Mouse (Mus musculus): Measurements from ENCODE around the gene Prok1.

Prok1 gene

DNA sequence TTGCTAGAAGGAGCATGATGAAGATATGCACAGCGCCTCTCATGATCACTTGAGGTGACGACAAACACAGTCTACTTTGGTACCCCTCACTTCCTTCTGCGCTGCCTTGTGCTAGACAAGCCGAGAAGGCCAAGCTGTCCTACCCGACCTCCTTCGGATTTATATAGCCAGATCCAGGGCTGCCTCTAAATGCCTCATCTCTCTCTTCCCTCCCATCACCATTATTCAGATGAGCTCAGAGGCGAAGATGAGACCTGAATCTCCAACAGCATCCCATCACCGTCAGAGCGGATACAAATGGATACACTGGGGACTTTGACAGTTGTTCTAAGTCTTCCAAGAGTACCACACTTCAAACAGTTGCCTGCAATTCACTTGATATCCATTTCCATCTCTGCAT is at the start of gene Prok1:
Gene Prok1, minus strand, starts transcription at position 101 of the 400 bp plus-strand sequence.
- no peak for DNase-seq (ENCODE audit: low spot score)

DNA sequence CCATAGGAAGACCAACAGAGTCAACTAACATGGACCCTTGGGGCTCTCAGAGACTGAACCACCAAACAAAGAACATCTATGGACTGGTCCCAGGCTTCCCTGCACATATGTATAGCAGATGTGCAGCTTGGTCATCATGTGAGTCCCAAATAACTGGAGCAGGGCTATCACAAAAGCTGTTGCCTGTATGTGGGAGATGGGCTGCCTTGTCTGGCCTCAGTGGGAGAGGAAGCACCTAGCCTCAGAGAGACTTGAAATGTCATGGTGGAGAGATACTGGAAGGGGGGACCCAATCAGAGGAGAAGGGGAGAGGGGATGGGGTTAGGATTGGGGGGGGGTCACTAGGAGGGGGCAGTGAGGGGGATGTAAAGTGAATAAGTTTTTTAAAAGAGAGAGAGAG is 47.8 kb upstream of the Prok1 start:
- DNase-seq (ENCODE audit: low spot score): no peak

DNA sequence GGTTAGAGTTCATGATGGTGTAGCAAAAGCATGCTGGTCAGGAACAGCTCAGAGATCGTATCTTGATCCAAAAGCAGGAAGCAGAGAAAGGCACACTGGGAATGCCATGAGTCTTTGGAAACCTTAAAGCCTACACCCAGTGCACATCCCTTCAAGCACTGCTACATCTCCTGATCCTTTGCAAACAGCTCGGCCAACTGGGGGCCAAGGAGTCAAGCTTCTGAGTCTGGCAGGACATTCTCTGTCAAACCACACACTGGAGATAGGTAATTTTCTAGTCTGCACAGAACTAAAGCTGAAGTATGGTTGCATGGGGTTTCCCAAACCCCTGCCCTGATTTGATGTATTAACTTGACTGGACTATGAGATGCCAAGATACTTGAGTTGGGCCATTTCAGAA is 46.6 kb upstream of the Prok1 start:
- DNase-seq (ENCODE audit: low spot score): no peak

DNA sequence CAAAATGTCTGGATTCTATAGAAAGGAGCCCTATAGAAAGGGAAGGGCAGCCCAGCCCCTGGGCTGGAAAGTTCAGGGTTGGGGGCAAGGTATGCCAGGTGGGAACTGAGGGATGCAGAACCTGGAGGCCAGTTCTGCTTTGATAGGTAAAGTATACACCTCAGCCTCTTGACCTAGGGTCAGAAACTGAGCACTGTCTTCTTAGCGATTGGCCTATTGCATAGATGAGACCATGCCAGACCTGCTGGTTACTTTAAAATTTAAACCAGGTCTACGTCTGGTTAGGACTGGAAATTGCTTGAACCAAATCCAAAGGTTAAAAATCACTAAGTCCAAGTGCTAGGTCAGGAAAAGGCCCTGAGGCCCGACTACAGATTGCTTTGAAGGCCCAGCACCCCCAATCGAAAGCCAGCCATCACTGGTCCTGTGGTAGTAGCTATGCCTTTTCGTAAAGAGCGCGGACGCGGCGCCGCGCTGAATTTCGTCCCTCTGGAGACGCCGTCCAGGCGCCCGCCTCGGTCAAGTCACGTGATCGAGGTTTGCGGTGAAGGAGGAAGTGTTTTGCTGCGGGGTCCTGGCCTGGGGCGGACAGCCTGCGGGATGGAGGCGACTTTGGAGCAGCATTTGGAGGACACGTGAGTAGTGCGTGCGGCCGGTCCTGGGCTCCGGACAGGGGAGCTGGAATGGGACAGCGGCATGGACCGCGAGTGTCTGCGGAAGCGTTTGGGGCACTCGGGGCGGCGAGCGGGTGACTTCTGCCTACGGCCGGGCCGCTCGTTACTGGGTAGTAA is 39.2 kb upstream of the Prok1 start, which contains the start of gene Lamtor5:
Gene Lamtor5, plus strand, starts transcription at position 380 of the 791 bp plus-strand sequence.
- DNase-seq (ENCODE audit: low spot score): peak; percentile 74

DNA sequence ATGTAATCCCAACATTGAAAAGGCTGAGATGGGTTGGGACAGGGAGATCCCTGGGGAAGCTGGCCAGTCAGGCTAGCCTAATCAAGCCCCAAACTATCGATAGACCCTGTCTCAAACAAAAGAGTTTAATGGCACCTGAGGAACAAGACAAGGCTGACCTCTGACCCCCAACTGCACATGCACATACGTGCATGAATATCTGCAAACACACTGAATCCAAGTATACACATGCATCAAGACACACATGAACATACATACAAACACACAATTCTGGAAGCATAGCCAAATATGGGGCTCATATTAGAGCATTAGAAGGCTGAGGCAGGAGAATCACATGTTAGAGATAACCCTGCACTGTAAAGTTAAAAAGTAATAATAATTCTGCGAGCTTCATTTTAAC is 37.1 kb upstream of the Prok1 start:
- no peak for DNase-seq (ENCODE audit: low spot score)

DNA sequence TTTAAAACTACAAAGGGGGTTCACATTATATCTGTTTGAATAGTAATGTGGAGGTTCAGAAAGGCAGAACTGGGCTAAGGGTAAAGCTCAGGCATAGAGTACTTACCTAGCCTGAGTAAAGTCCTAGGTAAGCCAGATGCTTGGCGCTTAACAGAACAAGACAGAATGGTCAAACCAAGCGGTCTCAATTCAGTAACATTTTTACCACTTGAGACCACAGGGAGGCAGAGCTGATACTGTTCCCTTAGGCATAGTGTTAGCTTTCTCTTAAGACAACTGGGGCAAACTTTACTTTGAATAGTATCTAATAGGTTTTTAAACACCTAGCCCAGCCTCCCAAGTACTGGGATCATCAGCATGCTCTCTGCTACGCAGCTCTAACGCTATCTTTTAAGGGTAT is 36.5 kb upstream of the Prok1 start:
- no peak for DNase-seq (ENCODE audit: low spot score)

DNA sequence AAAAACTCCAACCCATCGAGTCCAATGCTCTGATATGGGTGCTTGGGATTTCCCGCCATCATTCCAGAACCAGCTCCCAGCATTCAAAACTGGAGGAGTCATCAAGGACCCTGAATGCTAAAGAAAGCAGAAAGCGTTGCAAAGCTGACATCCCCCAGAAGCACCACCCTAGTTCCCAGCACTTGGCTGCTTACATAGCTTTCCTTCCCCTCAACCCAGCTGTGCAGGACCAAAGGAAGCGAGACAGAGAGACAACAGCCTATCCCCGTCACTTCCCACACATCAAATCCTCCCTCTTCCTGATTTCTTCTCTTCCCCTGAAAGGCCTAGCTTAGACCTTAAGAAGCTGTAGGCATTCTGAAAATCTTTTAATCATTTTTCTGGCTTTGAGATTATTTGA is 35.8 kb upstream of the Prok1 start:
- no peak for DNase-seq (ENCODE audit: low spot score)

DNA sequence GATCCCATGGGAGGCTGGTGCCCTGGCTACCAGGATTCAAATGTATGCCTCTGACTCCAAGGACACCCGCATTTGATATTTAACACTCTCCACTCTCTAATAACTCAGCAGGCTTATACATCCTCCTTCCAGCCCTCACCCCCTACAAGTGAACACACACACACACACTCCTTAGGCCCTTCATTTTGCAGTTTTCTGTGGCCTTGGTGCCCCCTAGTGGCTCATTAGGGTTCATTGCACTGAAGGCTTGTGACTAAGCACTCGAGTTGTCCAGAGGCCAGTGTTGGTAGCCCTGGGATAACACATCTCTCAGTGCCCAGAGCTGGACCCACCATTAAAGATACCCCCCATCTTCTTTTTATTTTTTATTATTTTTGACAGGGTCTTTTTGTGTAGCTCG is 34.3 kb upstream of the Prok1 start:
- DNase-seq (ENCODE audit: low spot score): peak; percentile 21

DNA sequence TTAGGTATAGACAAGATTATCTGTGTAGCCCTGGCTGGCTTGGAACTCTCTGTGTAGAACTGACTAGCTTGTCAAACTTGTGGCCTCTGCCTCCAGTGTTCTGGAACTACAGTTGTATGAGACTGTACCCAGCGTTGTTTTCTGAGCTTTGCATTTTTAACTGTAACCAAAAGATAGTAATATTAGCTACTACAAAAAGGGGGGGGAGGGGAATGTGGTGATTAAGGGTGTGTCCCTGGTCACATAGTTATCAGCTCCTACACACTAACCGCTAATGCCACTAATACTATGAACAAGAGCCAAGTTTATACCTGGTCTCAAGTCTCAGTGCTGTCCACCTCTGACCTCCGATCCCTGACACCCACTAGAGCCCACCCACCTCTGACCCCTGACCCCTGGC is 32.9 kb upstream of the Prok1 start:
- DNase-seq (ENCODE audit: low spot score): no peak

DNA sequence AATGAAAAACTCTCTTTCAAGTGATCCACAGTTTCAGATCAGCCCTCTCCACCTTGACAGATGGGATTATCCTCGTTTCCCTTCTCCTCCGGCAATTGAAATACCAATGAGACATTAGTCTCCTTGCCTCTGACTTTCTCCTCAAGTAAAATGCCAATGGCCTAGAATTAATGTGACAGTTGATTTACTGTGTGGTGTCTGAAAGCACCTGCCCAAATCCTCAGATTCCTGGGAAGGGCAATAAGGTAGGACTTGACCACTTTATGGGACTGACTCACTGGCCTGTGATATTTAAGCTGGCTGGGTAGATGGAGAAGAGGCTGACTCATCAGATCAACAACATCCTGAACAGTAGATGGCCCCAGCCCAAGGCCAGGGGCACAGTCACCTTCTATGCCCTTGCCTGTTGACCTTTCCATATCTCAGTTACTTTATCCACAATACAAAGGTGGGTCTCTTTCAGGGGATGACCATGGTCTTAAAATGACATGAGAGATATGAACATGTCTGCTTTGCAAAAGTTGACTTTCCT is 27.4 kb upstream of the Prok1 start:
- no peak for DNase-seq (ENCODE audit: low spot score)

DNA sequence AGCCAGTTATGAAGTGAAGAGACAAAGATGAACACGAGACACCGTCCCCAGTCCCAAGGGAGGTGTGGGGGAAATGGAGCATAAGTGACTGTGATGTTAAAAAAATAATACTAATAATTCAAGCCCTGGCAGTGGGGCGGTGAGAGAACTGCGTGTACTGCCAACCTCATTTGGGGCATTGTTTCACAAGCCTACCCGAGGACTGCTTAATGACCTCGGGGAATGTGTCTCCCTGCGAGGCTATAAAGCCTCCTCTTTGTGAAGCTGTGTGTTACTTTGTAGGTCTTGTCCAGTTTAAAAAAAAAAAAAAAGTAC is 22.3 kb upstream of the Prok1 start:
- DNase-seq (ENCODE audit: low spot score): no peak

DNA sequence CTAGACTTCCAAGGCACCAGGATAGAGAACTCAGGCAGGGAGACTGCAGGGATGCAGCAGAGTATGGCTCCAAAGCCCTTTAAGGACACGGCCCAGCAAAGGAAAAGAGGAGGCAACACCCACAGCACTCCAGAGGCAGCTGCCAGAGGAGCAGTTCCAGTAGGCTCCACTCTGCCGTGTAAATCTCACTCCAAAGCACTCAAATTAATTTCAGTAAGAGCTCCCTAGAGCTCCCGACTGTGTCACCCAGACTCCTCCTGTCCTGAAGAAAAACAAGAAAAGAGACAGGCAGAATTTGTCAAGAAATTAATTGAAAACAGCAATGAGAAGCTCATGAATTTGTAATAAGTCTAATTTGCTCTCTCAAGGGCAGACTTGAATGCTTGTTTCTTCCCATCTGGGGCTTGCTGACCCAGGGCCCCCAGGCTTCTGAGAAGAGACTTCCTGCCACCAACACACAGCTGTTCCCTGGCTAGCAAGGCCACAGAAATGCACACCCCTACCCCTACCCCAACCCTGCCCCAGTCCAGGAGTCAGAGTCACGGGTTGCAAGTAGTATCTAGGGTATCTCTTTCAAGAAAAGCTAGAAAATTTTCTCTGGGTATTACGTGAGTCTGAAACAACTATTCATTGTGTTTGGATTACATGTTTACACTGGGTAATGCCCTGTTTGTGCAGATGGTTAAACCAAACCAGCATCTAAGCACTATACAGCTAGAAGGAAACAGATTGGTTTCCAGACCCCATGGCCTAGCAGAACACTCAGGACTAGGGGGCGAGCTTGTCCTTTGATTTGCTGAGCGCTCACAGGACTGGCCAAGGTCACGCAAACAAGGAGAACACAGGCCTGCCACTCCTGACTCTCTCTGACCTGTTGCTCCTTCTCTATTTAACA is 21.7 kb upstream of the Prok1 start:
- DNase-seq (ENCODE audit: low spot score): peak; percentile 11

DNA sequence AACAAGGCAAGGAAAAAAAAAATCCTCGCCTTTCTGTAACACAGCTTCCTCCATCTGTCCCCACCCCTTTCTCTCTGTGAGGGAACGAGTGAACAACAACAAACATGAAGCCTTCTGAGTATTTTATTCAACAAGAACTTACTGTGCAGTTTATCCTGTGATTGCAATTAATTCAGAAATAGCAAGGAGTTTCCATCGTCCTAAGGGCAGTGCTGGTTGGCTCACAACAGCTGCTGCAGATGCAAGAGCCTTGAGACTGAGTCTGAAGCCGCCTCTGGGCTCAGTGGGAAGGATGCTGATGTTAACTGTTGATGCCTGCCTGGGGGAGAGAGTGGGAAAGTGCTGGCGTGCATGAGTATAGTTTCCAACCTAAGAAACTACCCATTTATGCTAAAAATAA is 18.4 kb upstream of the Prok1 start:
- no peak for DNase-seq (ENCODE audit: low spot score)

DNA sequence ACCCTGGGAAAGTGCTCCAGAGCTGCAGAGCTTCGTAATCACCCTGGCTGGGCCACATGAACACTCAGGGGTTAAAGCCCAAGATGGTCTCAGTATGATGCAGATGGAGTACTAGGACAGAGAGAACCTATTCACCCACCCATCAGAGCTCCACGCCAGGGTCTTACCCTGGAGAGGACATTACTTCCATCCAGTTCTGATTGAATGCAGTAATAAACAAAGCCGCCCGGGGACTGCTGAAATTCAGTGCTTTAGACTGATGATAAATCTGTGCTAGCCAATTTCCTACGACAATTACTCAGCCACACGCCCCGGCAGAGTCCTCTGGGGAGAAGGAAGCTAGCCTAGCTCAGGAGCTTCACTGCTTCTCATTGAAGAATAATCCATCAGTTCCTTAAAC is 17.2 kb upstream of the Prok1 start:
- no peak for DNase-seq (ENCODE audit: low spot score)

DNA sequence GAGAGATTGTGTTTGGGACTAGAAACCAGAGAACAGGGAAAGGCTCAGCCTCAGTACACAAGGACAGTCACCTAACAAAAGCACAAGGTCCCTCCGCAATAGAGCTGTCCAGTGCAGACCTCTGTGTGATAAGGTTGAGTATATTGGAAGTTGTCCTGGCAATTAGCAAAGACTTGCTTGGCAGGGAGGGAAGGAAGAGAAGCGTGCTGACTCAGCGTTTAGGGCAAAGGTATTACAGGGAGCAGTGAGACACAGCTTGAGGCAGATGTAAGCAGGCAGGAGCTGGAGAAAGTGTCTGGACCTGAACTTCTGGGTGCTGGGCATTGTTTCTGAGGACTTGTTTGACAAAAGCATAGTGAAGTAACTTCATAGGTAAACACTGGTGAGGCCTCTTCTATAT is 16.5 kb upstream of the Prok1 start:
- DNase-seq (ENCODE audit: low spot score): no peak

DNA sequence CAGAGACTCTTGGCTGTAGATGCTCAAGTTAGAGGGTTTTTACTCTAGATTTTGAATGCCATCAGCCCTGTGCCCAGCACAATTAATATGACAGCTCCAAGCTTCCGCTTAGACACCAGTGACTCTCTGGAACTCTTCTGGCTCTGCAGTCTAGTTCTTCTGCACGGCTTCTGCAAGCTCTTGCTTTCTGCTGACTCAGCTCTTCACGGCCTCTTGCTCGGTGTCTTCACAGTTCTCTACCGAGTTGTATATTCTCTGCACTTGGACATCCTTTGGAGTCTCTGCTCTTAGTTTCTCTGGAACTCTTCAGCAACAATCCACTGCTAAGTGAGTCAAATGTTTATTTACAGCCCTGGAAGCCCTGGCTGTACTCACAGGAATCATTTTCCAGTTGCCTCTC is 14.4 kb upstream of the Prok1 start:
- DNase-seq (ENCODE audit: low spot score): no peak

DNA sequence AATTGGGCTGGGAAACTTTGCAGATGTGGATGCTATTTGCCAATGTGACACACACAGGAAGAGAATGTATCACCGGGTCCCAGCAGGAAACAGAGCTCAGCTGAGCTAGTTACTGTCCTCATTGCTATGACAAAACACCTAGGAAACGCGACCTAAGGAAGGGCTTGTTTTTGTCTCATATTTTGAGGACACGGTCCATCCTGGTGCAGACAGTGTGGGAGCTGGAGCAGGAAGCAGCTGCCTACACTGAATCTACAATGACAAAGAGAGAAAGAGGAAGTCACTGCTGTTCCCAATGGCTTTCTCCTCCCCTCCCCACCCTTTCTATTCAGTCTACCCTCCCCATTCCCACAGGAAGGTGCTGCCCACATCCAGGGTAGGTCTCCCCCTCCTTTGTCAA is 12.5 kb upstream of the Prok1 start:
- DNase-seq (ENCODE audit: low spot score): no peak

DNA sequence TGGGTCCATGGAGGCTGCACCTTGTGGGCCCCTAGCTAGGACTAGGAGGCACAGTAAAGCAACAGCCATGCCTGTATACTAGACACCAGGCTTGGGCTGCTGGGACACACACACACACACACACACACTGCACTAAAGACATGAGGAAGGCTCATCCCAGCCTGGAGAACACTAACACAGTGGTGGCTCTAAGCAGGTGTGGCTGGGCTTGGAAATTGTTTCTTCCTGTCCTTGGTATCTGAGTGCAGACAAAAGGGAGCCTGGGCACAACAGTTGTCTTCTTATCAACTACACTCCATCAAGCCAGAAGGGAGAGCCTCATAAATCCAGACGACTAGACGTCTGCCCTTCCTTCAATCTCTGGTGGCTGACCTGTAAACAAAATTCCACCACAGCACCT is 10.8 kb upstream of the Prok1 start:
- DNase-seq (ENCODE audit: low spot score): no peak

DNA sequence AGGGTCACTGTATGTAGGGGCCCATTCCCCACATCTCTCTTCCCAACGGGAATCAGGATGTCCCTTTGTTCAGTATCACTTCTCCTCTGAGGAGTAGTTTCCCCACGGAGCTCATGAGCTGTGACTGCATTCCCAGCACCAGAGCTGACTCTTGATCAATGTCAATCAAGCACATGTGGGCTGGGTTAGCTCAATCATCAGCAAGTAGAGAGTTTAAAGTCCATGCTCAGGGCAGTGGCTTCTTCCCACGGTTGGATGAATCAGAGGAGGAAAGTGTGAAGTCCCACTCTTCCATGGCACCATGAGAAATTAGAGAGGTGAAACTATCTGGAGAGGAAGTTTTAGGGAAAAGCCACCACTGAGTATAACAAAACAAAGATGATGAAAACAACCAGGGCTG is 9.5 kb upstream of the Prok1 start:
- no peak for DNase-seq (ENCODE audit: low spot score)

DNA sequence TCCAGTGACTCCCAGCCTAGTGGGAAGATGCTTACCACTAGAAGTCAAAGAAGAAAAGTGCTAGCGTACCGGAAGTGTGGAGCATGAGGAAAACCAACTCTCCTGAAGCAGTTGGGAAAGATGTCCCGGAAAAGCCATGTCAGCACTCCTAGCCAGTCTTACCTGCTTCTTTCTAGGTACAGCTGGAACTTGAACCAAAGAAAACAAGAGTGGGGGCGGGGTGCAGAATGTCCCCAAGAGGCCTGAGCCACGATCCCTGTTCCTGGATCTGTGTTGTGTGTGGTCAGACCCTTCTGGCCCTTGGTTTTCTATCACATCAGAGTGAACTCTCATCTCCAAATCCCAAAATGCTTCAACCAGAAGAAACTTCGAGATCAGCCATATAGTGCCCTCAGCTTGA is 7.4 kb upstream of the Prok1 start:
- no peak for DNase-seq (ENCODE audit: low spot score)

DNA sequence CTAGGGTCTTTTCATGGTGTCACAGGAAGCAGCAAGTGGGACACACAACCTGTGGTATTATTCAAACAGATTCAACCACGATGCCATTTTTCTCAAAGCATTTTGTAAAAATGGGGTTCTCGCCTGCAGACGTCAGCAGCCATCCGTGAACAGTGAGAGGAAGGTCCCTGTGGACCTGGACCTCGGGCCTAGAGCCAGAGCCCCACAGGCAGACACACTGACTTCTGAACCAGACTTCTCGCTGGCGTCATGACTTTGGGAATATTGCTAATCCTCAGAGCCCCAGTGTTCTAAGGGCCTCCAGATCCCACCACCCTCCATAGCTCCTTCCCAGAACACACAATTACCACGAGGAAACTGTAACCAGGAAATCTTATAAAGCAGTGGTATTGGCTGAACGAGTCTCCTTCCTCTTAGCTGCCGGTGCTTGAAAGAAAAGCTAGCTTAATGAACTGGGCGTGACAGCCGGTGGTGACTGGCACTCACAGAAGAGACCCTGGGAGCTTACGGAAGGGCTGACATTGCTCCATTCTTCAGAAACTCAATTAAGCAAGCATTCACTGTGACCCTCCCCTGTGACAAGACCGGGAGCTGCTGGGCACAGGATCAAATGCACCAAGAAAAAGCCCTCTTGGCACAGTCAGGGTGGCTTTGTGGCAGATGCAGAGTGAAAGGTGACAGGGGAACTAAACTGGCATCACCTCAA is 2.0 kb upstream of the Prok1 start:
- no peak for DNase-seq (ENCODE audit: low spot score)

DNA sequence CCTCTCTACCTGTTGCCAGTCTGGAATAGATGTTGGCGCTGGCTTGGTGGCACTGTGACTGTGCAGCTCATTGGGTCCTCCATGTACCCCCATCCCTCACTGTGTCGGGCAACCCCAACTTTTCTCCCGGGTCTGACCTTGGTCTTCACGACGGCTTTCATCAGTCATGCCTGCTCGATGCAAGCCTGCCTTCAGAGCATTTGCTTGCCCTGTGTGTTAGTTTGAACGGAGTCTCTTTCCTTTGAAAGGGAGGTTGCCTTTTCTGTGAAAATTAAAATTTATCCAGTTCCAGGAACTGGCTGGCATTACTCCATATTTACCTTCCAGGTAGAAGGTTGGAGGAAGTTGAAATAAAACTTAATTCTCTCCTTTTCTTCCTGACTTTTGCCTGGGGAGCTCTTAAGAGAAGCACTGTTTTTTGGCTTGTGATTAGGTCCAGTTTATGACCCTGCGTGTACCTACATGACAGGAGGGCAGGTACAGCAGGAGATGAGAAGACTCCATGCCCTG is 981 bp downstream of the Prok1 start:
- no peak for DNase-seq (ENCODE audit: low spot score)
